Mouse (Mus musculus) MN1 (cell line): ENCODE measurements around the gene Tspan17.

Source experiments
- DNase-seq: peaks from one replicate; pipeline ENCODE4 v3.0.0-alpha.2; 2016; ENCODE audit warnings: low spot score

Gene Tspan17

GRCm38 (mm10) chr13:54806434-54806976 is 17.3 kb downstream of the Tspan17 start:
- DNase-seq = peak; percentile 34

- DNase-seq = no peak
These were observed 18.9 kb downstream of the Tspan17 start for GRCm38 (mm10) chr13:54808067-54808466.

- DNase-seq = no peak
These were observed 22.3 kb downstream of the Tspan17 start for GRCm38 (mm10) chr13:54811476-54811875.

- peak; percentile 75 for DNase-seq
These were observed 24.2 kb downstream of the Tspan17 start for GRCm38 (mm10) chr13:54813381-54813780.

GRCm38 (mm10) chr13:54818399-54819254 is 29.4 kb downstream of the Tspan17 start:
- DNase-seq = no peak

GRCm38 (mm10) chr13:54821106-54821505 is 31.9 kb downstream of the Tspan17 start:
- DNase-seq = no peak

GRCm38 (mm10) chr13:54821931-54822330 is 32.8 kb downstream of the Tspan17 start:
- DNase-seq = no peak

GRCm38 (mm10) chr13:54824111-54824931 is 35.1 kb downstream of the Tspan17 start:
- DNase-seq = peak; percentile 86

- DNase-seq = no peak
These were observed 38.8 kb downstream of the Tspan17 start for GRCm38 (mm10) chr13:54827992-54828391.

GRCm38 (mm10) chr13:54828508-54828907 is 39.3 kb downstream of the Tspan17 start:
- peak; percentile 37 for DNase-seq

GRCm38 (mm10) chr13:54829450-54829849 is 40.3 kb downstream of the Tspan17 start:
- no peak for DNase-seq

GRCm38 (mm10) chr13:54836351-54837030 is 47.3 kb downstream of the Tspan17 start:
- DNase-seq = no peak

GRCm38 (mm10) chr13:54837061-54837460 is 47.9 kb downstream of the Tspan17 start:
- no peak for DNase-seq

- peak; percentile 68 for DNase-seq
These were observed 48.3 kb downstream of the Tspan17 start for GRCm38 (mm10) chr13:54837471-54837889.

GRCm38 (mm10) chr13:54838540-54838939 is 49.4 kb downstream of the Tspan17 start:
- no peak for DNase-seq

GRCm38 (mm10) chr13:54839211-54839610 is 50.0 kb downstream of the Tspan17 start:
- DNase-seq = no peak

GRCm38 (mm10) chr13:54844579-54844978 is 55.4 kb downstream of the Tspan17 start:
- DNase-seq = no peak
